16 mouse cellular contexts compared by ENCODE assay signal in genomic region chr14:35008674-35009073, GRCm38 (mm10).
DNase-seq lines count a peak whose midpoint lies in the region; ATAC-seq and TF ChIP-seq lines count a peak whose summit lies in the region.
"Had no signal": no experiment of that assay in that cellular context is flagged by ENCODE, and none has a peak within 500 bp of the region (broad histone marks: within the 10 kb centered on the region; RNA-seq: fewer than 3 reads in every experiment).

No protein-coding gene starts in this region.

- 0 out of 2 replicates have a peak overlapping the region, but pooled peaks have one; percentile 4 for H3K4me2 ChIP-seq in heart, embryonic 13.5 days
- H3K4me2 ChIP-seq in forebrain, embryonic 16.5 days (ENCODE audit: low read length): no peak overlapping the region; the same call in 1 of the 2 replicates
- H3K4me2 ChIP-seq in midbrain, embryonic 15.5 days: no peak overlapping the region
- H3K4me2 ChIP-seq: heart, embryonic 15.5 days had no signal

- H3K9ac ChIP-seq in heart, embryonic 13.5 days: no peak overlapping the region
- H3K9ac ChIP-seq in forebrain, embryonic 16.5 days (replicated peaks; ENCODE audit: low read depth, low read length): no peak overlapping the region
- no peak overlapping the region for H3K9ac ChIP-seq in midbrain, embryonic 15.5 days
- H3K9ac ChIP-seq: heart, embryonic 15.5 days had no signal

- no peak for ATAC-seq in heart, embryonic 13.5 days (ENCODE audit: extremely low read depth, insufficient number of reproducible peaks, low FRiP score, low TSS enrichment)
- peak; percentile 61 for ATAC-seq in forebrain, embryonic 16.5 days
- ATAC-seq in midbrain, embryonic 15.5 days (replicated peaks): peak; percentile 59

- no peak overlapping the region for H3K4me3 ChIP-seq in heart, embryonic 13.5 days
- peak overlapping the region; percentile 17; the same call in 1 of the 2 replicates for H3K4me3 ChIP-seq in E14TG2a.4 (replicated peaks; ENCODE audit: low read length)
- H3K4me3 ChIP-seq in forebrain, embryonic 16.5 days (replicated peaks; ENCODE audit: low read length): no peak overlapping the region
- H3K4me3 ChIP-seq in midbrain, embryonic 15.5 days: no peak overlapping the region
- H3K4me3 ChIP-seq: heart, embryonic 15.5 days had no signal

- 60% methylated on average over 3 of the region's 3 CpGs for WGBS in heart, embryonic 13.5 days
- 13% methylated on average over 3 of the region's 3 CpGs for WGBS in forebrain, embryonic 16.5 days
- 34% methylated on average over 3 of the region's 3 CpGs for WGBS in midbrain, embryonic 15.5 days

- TF ChIP-seq CTCF in E14TG2a.4 (conservative IDR thresholded peaks at IDR 0.05; ENCODE audit: low read length): no peak

- H3K4me1 ChIP-seq in heart, embryonic 13.5 days: 0 out of 2 replicates have a peak, but pooled peaks cover 3% of the 10 kb centered on the region
- H3K4me1 ChIP-seq in E14TG2a.4 (replicated peaks; ENCODE audit: low read depth, low read length): peaks cover 21% of the 10 kb centered on the region
- H3K4me1 ChIP-seq in forebrain, embryonic 16.5 days (replicated peaks; ENCODE audit: control insufficient read depth, insufficient read depth, low read length): peaks cover 9% of the 10 kb centered on the region
- peaks cover 7% of the 10 kb centered on the region; the same call in 1 of the 2 replicates for H3K4me1 ChIP-seq in midbrain, embryonic 15.5 days

- H3K9me3 ChIP-seq in heart, embryonic 13.5 days: no peaks in the 10 kb centered on the region
- H3K9me3 ChIP-seq in E14TG2a.4 (ENCODE audit: low read length): no peaks in the 10 kb centered on the region
- no peaks in the 10 kb centered on the region for H3K9me3 ChIP-seq in forebrain, embryonic 16.5 days (ENCODE audit: control insufficient read depth, low read length)
- H3K9me3 ChIP-seq in midbrain, embryonic 15.5 days: no peaks in the 10 kb centered on the region
- H3K9me3 ChIP-seq: heart, embryonic 15.5 days had no signal

- peaks cover 3% of the 10 kb centered on the region; the same call in 1 of the 2 replicates for H3K27me3 ChIP-seq in heart, embryonic 13.5 days (replicated peaks)
- peaks cover 9% of the 10 kb centered on the region; the same call in 1 of the 2 replicates for H3K27me3 ChIP-seq in E14TG2a.4 (ENCODE audit: insufficient read depth, low read length)
- H3K27me3 ChIP-seq in forebrain, embryonic 16.5 days (replicated peaks; ENCODE audit: control insufficient read depth, insufficient read depth, low read length): peaks cover 3% of the 10 kb centered on the region; the same call in 1 of the 2 replicates
- H3K27me3 ChIP-seq in midbrain, embryonic 15.5 days (replicated peaks): no peaks in the 10 kb centered on the region
- H3K27me3 ChIP-seq: heart, embryonic 15.5 days had no signal

- no peak for DNase-seq in heart, adult 18-20 months
- DNase-seq in right cerebral cortex, postnatal 14 days: no peak
- DNase-seq in embryo, embryonic 9.5 days (ENCODE audit: extremely low spot score): no peak
- DNase-seq: adrenal gland, adult 2 months; cerebellum, adult 9-11 months; embryo, embryonic 11 days; liver; lung, adult 18-20 months; lung, postnatal 4 days; thymus, postnatal 4 days had no signal

- H3K27ac ChIP-seq in heart, embryonic 13.5 days (replicated peaks): no peak overlapping the region
- H3K27ac ChIP-seq in forebrain, embryonic 16.5 days (ENCODE audit: low read length): peak overlapping the region; percentile 14; the same call in 1 of the 2 replicates
- no peak overlapping the region for H3K27ac ChIP-seq in midbrain, embryonic 15.5 days
- H3K27ac ChIP-seq: heart, embryonic 15.5 days; stomach, postnatal 0 days had no signal

- no peaks in the 10 kb centered on the region for H3K36me3 ChIP-seq in heart, embryonic 13.5 days
- no peaks in the 10 kb centered on the region for H3K36me3 ChIP-seq in E14TG2a.4 (ENCODE audit: insufficient read depth, low read length)
- H3K36me3 ChIP-seq in forebrain, embryonic 16.5 days (ENCODE audit: control insufficient read depth, insufficient read depth): no peaks in the 10 kb centered on the region
- no peaks in the 10 kb centered on the region for H3K36me3 ChIP-seq in midbrain, embryonic 15.5 days (replicated peaks)
- H3K36me3 ChIP-seq: heart, embryonic 15.5 days had no signal
